Mouse (Mus musculus) lung, postnatal 0 days (tissue): ENCODE measurements at regions not wholly inside any gene's neighbourhood (a gene's known extent, or its start where the extent isn't known, plus 50 kb on each side); places are given as distances from the start of the nearest gene placed in this dataset.

Experiments used
- CTCF ChIP-seq: IDR thresholded peaks from 2 replicates; pipeline ENCODE4 v1.5.1; 2016; ENCODE audit warnings: antibody characterized with exemption, mild to moderate bottlenecking
- EP300 ChIP-seq: IDR thresholded peaks from 2 replicates; pipeline ENCODE4 v1.6.1; 2016; ENCODE audit warnings: antibody characterized with exemption, mild to moderate bottlenecking, control low read depth

DNA sequence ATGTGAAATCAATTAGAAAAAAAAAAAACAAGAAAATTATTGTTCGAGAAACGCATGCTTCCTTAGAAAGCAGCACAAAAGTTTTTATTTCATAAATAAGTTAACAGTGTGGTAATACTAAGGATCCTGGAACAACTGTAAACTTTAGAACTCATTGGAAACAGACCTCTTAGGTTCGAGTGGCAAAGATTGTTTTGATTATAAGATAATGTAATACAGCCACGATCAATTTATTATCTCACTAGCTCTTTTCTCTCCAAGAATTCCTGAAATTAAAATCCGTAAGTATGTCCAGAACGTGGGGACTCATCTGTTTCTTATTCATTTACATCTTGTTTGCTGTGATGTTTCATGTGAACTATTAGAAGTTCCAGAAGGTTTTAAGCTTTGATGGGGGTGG is 327.9 kb downstream of the Plk2 start:
- TF ChIP-seq CTCF, result no peak
- no peak for TF ChIP-seq EP300
